Mouse (Mus musculus) left cerebral cortex, adult 18-20 months (tissue): ENCODE measurements at regions not wholly inside any gene's neighbourhood (a gene's known extent, or its start where the extent isn't known, plus 50 kb on each side); places are given as distances from the start of the nearest gene placed in this dataset.

Experiments used
- DNase-seq, 2 experiments: peaks; one replicate each; pipeline ENCODE4 v3.0.0; 2021 to 2022; ENCODE audit warnings: low spot score in 2 of 2, mixed read lengths in 1 of 2

- no peak for DNase-seq
Measured at GRCm38 (mm10) chr1:194041393-194042352, 576.3 kb upstream of the Plxna2 start.

DNA sequence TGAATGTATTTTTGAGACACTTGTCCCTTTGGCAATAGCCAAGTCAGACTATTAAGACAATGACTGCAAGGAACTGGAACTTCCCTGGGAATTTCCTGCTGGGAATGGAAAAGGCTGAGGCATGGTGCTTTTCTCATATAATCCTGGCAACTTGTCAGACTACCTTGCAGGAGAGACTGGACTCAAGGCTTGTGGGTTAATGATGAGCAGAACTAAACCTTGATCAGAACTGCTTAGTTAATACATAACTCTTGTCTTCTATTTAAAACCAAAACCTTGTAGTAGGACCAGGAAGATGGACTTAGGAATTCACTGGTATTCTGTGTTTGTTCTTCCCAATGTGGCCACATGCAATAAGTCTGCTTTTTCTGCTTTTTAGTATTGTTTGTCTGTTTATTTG, 579.3 kb upstream of the Plxna2 start:
- no peak for DNase-seq

- no peak for DNase-seq
Measured at GRCm38 (mm10) chr1:194034199-194034883, 583.7 kb upstream of the Plxna2 start.

DNA sequence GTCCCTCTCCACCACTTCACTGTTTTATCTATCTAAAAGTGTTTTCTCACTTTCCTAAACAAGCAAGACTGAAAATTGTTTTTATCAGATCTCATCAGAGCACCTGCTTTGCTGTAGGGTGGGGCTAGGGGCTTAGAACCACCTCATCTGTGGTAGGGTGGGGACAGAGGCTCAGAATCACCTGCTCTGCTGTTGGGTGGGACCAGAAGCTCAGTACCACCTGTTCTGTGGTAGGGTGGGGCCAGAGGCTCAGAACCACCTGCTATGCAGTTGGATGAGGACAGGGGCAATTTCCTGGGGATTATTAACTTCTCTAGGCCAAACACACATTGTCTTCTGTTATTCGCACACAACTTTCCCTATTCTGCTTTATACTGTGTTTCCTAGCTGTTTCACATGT, 585.4 kb upstream of the Plxna2 start:
- no peak for DNase-seq

GRCm38 (mm10) chr1:194030651-194031228, 587.3 kb upstream of the Plxna2 start:
- DNase-seq, result no peak

DNA sequence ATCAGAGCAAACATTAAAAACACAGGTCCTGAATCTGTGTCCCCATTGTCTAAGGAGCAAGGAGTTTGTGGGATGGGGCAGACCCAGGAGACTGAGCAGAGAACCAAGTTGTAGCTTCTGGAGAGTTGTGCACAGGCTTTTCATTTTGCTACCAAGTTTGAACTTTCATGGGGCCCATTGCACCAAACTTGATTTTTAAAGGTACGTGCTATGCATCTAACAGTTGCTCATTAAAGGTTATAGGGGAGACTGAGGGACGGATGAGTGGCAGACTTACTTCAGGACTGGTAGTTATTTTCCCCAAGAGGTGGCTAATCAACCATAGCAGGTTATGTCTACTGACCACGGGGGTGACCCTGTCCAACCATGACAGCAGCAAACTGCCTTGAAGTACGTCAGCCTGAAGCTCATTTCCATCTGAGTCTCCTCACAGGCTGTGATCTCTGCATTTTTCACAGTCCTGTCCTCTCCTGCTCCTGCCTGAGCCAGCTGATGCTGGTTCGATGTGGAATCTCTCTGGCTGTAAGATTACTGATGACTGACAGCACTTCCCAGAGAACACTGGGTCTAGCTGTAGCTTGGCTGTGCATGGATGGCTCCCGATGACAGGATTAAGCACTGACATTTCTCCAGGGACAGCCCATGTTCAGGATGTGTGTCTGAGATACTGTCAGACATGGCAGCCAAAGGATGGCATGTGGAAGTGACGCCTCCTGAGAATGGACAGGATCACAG, 590.9 kb upstream of the Plxna2 start:
- no peak for DNase-seq

GRCm38 (mm10) chr1:194026213-194026612, 591.8 kb upstream of the Plxna2 start:
- no peak for DNase-seq

- peak; percentile 34 to 58 for DNase-seq
Measured at GRCm38 (mm10) chr1:194019282-194019681, 598.7 kb upstream of the Plxna2 start.

DNA sequence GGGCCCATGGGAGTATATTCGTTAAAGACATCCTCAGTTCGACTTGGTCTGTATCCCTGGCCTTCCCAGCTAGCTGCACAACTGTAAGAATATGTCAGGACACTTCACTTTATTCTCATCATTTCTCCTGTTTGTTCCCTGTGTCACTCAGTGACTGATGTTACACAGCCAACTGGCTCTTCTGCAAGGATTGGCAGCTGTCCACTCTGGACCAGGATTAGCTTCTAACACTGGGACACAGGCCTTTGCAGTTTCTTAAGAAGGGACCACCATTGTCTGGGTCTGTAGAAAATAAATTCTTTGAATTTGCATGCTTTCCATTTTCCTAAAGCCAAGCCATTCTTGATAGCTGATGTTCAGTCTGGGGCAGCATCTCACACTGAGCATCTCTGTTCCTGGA, 622.1 kb upstream of the Camk1g start:
- DNase-seq, result no peak

DNA sequence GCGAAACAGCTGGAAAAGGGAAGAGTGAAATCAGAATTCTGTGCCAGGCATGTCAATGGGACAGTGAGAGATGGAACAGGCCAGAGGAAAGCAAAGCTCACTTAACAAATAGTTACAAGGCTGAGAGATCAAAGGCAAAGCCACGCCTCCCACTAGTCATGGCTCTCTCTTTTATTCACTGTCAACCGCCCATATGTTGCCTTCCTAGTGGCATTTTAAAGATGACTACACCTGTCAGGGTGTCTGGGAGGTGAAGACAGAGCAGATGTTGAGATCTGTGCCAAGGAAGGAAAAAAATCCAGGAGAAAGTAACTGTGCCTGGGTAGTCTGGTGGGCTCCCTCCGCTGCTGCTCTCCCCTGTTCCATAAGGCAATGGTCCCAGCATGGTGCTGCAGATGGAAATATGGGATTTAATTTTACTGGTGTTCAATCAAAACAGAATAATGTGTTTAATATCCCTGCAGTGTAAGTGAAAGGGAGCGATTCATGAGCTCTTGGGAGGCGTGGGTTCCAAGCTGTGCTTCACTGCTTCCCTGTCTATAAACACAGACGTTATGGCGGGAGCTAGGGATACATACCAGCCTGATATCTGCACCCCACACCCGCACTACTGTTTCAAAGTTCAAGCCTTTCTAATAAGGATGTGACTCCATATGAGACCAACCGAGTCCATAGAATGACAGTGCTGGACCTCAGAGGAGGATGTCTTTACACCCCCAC, 620.0 kb upstream of the Camk1g start:
- no peak for DNase-seq

GRCm38 (mm10) chr1:193988970-193989904, 619.1 kb upstream of the Camk1g start:
- no peak for DNase-seq

- DNase-seq, result no peak
Measured at GRCm38 (mm10) chr1:193980571-193980970, 610.5 kb upstream of the Camk1g start.

GRCm38 (mm10) chr1:193971537-193971936, 601.4 kb upstream of the Camk1g start:
- no peak for DNase-seq

- DNase-seq, result no peak
Measured at GRCm38 (mm10) chr1:193969264-193969908, 599.3 kb upstream of the Camk1g start.

GRCm38 (mm10) chr1:193967957-193968926, 598.1 kb upstream of the Camk1g start:
- DNase-seq, result no peak

GRCm38 (mm10) chr1:193966652-193967555, 596.8 kb upstream of the Camk1g start:
- DNase-seq, result no peak

GRCm38 (mm10) chr1:193965278-193965677, 595.2 kb upstream of the Camk1g start:
- no peak for DNase-seq
